Mouse (Mus musculus) CH12.LX (cell line): ENCODE results near the gene D230025D16Rik. TPM values are rescaled to one million over a fixed set of nuclear protein-coding genes. Genes with fewer than 3 reads are reported as not detected.

Source experiments
- DNase-seq: peaks from one replicate; pipeline ENCODE4 v3.0.0-alpha.2; 2013; ENCODE audit errors: extremely low read depth
- H3K27ac ChIP-seq: 2 replicates; pipeline ENCODE4 v1.5.1; 2012; ENCODE audit warnings: low read depth, mild to moderate bottlenecking, control low read depth, moderate library complexity; ENCODE audit not compliant: insufficient read depth
- H3K27me3 ChIP-seq: replicated peaks from 2 replicates; pipeline ENCODE3; 2012; ENCODE audit warnings: inconsistent platforms
- H3K36me3 ChIP-seq, 2 experiments: replicated peaks in 1 of 2; 2 replicates each; pipeline versions ENCODE3 to v1.6.1; 2012; ENCODE audit warnings: inconsistent platforms in 1 of 2, low read length in 1 of 2, mild to moderate bottlenecking in 1 of 2, mixed read lengths in 1 of 2, moderate library complexity in 1 of 2; ENCODE audit not compliant: control insufficient read depth in 1 of 2, insufficient read depth in 1 of 2
- H3K4me1 ChIP-seq, 2 experiments: 2 replicates each; pipeline ENCODE4 v1.6.1; 2012; ENCODE audit warnings: inconsistent platforms in 1 of 2, moderate library complexity in 1 of 2; ENCODE audit not compliant: insufficient read depth in 2 of 2, control insufficient read depth in 1 of 2
- H3K4me2 ChIP-seq: 2 replicates; pipeline ENCODE4 v1.6.1; 2012; ENCODE audit warnings: low read depth, mild to moderate bottlenecking, control low read depth; ENCODE audit not compliant: poor library complexity, insufficient read depth, severe bottlenecking
- H3K4me3 ChIP-seq, 3 experiments: fragments of 150-350 bp in 1 of 3; sonication (generic) in 1 of 3; replicated peaks in 1 of 3; 2 replicates each; pipeline versions ENCODE3 to v1.5.1; 2011 to 2012; ENCODE audit warnings: low read depth in 2 of 3, low read length in 2 of 3, mild to moderate bottlenecking in 2 of 3, moderate library complexity in 2 of 3, control low read depth in 1 of 3, improper control_type of control experiment in 1 of 3, inconsistent platforms in 1 of 3, mixed read lengths in 1 of 3; ENCODE audit not compliant: poor library complexity in 1 of 3
- H3K79me2 ChIP-seq: replicated peaks from 2 replicates; pipeline ENCODE4 v1.6.1; 2012; ENCODE audit warnings: mild to moderate bottlenecking, moderate library complexity; ENCODE audit not compliant: control insufficient read depth, poor library complexity, insufficient read depth, severe bottlenecking; ENCODE audit errors: extremely low read depth
- H3K9ac ChIP-seq: 2 replicates; pipeline ENCODE4 v1.6.1; 2012; ENCODE audit warnings: low read depth, mild to moderate bottlenecking, control low read depth, moderate library complexity; ENCODE audit not compliant: insufficient read depth
- H3K9me3 ChIP-seq: replicated peaks from 2 replicates; pipeline ENCODE3; 2012; ENCODE audit warnings: low read length, inconsistent platforms, mixed read lengths
- CHD1 ChIP-seq: IDR thresholded peaks from 2 replicates; pipeline ENCODE4 v1.6.1; 2012; ENCODE audit warnings: low read depth, low read length, improper control_type of control experiment, inconsistent platforms
- CTCF ChIP-seq, 2 experiments: IDR thresholded peaks in 1 of 2; conservative IDR thresholded peaks in 1 of 2; 2 replicates each; pipeline ENCODE4 v1.5.1; 2011 to 2012; ENCODE audit warnings: low read depth in 2 of 2, low read length in 2 of 2, improper control_type of control experiment in 1 of 2, inconsistent platforms in 1 of 2, mild to moderate bottlenecking in 1 of 2, moderate library complexity in 1 of 2
- E2F4 ChIP-seq: IDR thresholded peaks from 2 replicates; pipeline ENCODE4 v1.6.1; 2011; ENCODE audit warnings: low read depth, low read length, improper control_type of control experiment; ENCODE audit not compliant: insufficient replicate concordance
- EP300 ChIP-seq: IDR thresholded peaks from 2 replicates; pipeline ENCODE4 v1.6.1; 2011; ENCODE audit warnings: low read length, improper control_type of control experiment
- ETS1 ChIP-seq: conservative IDR thresholded peaks from 2 replicates; pipeline ENCODE4 v1.6.1; 2012; ENCODE audit warnings: low read depth, mild to moderate bottlenecking, inconsistent platforms, low read length, improper control_type of control experiment, moderate library complexity
- GABPA ChIP-seq: IDR thresholded peaks from 2 replicates; pipeline ENCODE4 v1.6.1; 2012; ENCODE audit warnings: low read depth, low read length, improper control_type of control experiment, inconsistent platforms; ENCODE audit not compliant: insufficient replicate concordance
- HCFC1 ChIP-seq: IDR thresholded peaks from 2 replicates; pipeline ENCODE4 v1.6.1; 2012; ENCODE audit warnings: low read depth, mild to moderate bottlenecking, inconsistent platforms, low read length, improper control_type of control experiment
- MAFK ChIP-seq: IDR thresholded peaks from 2 replicates; pipeline ENCODE4 v1.6.1; 2011; ENCODE audit warnings: low read length, improper control_type of control experiment; ENCODE audit not compliant: insufficient replicate concordance
- MAX ChIP-seq: IDR thresholded peaks from 2 replicates; pipeline ENCODE4 v1.6.1; 2011; ENCODE audit warnings: low read length, improper control_type of control experiment
- MYC ChIP-seq: IDR thresholded peaks from 2 replicates; pipeline ENCODE4 v1.6.1; 2011; ENCODE audit warnings: low read depth, mild to moderate bottlenecking, improper control_type of control experiment, low read length
- NRF1 ChIP-seq: IDR thresholded peaks from 2 replicates; pipeline ENCODE4 v1.6.1; 2014; ENCODE audit warnings: low read depth, mild to moderate bottlenecking, inconsistent platforms, low read length, improper control_type of control experiment, moderate library complexity
- PAX5 ChIP-seq: IDR thresholded peaks from 2 replicates; pipeline ENCODE4 v1.6.1; 2012; ENCODE audit warnings: low read length, inconsistent platforms, mixed read lengths
- POLR2AphosphoS2 ChIP-seq: IDR thresholded peaks from 2 replicates; pipeline ENCODE4 v1.6.1; 2011; ENCODE audit warnings: low read depth, low read length, improper control_type of control experiment
- RCOR1 ChIP-seq: conservative IDR thresholded peaks from 2 replicates; pipeline ENCODE4 v1.6.1; 2012; ENCODE audit warnings: low read depth, mild to moderate bottlenecking, inconsistent platforms, low read length, improper control_type of control experiment
- SMC3 ChIP-seq: IDR thresholded peaks from 2 replicates; pipeline ENCODE4 v1.6.1; 2011; ENCODE audit warnings: low read depth, low read length, improper control_type of control experiment
- TBP ChIP-seq: conservative IDR thresholded peaks from 2 replicates; pipeline ENCODE4 v1.6.1; 2011; ENCODE audit warnings: low read depth, low read length, improper control_type of control experiment
- TCF12 ChIP-seq: IDR thresholded peaks from 2 replicates; pipeline ENCODE4 v1.6.1; 2014; ENCODE audit warnings: low read depth, mild to moderate bottlenecking, inconsistent platforms, low read length, improper control_type of control experiment
- USF2 ChIP-seq: conservative IDR thresholded peaks from 2 replicates; pipeline ENCODE4 v1.6.1; 2011; ENCODE audit warnings: low read depth, low read length, improper control_type of control experiment
- ZC3H11A ChIP-seq: IDR thresholded peaks from 2 replicates; pipeline ENCODE4 v1.6.1; 2012; ENCODE audit warnings: low read depth, mild to moderate bottlenecking, inconsistent platforms, low read length, improper control_type of control experiment
- ZKSCAN1 ChIP-seq: IDR thresholded peaks from 2 replicates; pipeline ENCODE4 v1.6.1; 2012; ENCODE audit warnings: low read depth, inconsistent platforms, low read length, improper control_type of control experiment, borderline replicate concordance
- ZMIZ1 ChIP-seq: IDR thresholded peaks from 2 replicates; pipeline ENCODE4 v1.6.1; 2012; ENCODE audit warnings: low read depth, mild to moderate bottlenecking, inconsistent platforms, low read length, improper control_type of control experiment
- ZNF384 ChIP-seq: IDR thresholded peaks from 2 replicates; pipeline ENCODE4 v1.6.1; 2012; ENCODE audit warnings: low read depth, low read length, improper control_type of control experiment, inconsistent platforms
- dilution Hi-C: fragments of 300-500 bp; cut with MboI; formaldehyde crosslinking; loops from 2 replicates; pipeline ENCODE4 v1.14.3; 2020; ENCODE audit warnings: low sequenced_read_pairs; ENCODE audit not compliant: extremely low pct_unique_long_range_greater_than_20kb, extremely low pct_ligation_motif_present
- in situ Hi-C: fragments of 300-500 bp; cut with MboI; formaldehyde crosslinking; loops from 3 replicates; pipeline ENCODE4 v1.14.3; 2019; ENCODE audit warnings: low sequenced_read_pairs, low pct_ligation_motif_present, low pct_unique_long_range_greater_than_20kb, mixed read lengths
- polyA plus RNA-seq: library from polyadenylated mRNA; unstranded; fragments of >175 nt; gene quantifications from 2 replicates; pipeline ENCODE4 v1.2.1, GENCODE M21; 2012; ENCODE audit warnings: low read depth; ENCODE audit not compliant: insufficient read length
- total RNA-seq, 2 experiments: library from RNA; depleted of rRNA; stranded (reverse); fragments of 300-350 nt in 1 of 2; fragments of >200 nt in 1 of 2; gene quantifications; 2 replicates each; pipeline ENCODE4 v1.2.3; 2012 to 2014

Gene D230025D16Rik
- total and polyA plus RNA-seq, 3 experiments = 10.7 to 21.5 (median 14.0) TPM

DNA sequence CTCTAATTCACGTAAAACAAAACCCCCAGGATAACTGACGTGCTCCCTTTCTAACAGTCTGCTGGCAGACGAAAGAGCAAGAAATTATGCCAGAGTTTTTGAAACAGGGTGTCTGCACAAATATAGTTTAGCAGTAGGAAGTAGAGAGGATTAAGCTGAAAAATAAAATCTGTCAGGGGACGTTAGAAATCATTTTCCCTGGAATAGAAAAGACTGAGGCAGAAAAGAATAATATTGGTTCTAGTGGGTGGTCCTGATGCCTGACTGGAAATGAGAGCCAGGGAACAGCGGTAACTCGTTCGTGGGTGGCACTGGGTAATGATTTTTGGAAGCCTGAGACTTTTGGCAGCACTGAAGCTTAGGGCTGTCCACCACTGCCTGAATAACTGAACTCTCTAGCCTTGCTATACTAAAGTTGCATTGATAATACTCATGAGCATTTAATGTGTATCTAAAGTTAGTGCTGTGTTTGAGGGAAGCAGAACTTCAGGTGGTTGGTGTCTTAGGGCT is 18.1 kb upstream of the D230025D16Rik start:
- Histone ChIP-seq H3K4me3 (no peak overlapping the region), H3K27me3 (no peaks in the 10 kb centered on the region), H3K27ac (no peak overlapping the region), H3K36me3 (peaks cover 19 to 69% of the 10 kb centered on the region in 2 experiments), H3K79me2 (no peaks in the 10 kb centered on the region), H3K4me1 (no peaks in the 10 kb centered on the region), H3K9ac (no peak overlapping the region), H3K4me2 (no peak overlapping the region), H3K9me3 (no peaks in the 10 kb centered on the region)
- DNase-seq = no peak
- TF ChIP-seq MAX (no peak), HCFC1 (no peak), TBP (no peak), CTCF (conservative IDR thresholded peaks at IDR 0.05 in 1 of 2, IDR thresholded peaks at IDR 0.05 in 1 of 2; ENCODE audit: low read depth in 2 of 2, low read length in 2 of 2) (no peak), GABPA (no peak), PAX5 (no peak), ZMIZ1 (no peak), ETS1 (no peak), TCF12 (no peak), EP300 (no peak), ZKSCAN1 (no peak), ZNF384 (no peak), POLR2AphosphoS2 (no peak), CHD1 (no peak), NRF1 (no peak), ZC3H11A (no peak), E2F4 (no peak)
- in situ Hi-C loops (no loop called here), dilution Hi-C loops (no loop called here)

DNA sequence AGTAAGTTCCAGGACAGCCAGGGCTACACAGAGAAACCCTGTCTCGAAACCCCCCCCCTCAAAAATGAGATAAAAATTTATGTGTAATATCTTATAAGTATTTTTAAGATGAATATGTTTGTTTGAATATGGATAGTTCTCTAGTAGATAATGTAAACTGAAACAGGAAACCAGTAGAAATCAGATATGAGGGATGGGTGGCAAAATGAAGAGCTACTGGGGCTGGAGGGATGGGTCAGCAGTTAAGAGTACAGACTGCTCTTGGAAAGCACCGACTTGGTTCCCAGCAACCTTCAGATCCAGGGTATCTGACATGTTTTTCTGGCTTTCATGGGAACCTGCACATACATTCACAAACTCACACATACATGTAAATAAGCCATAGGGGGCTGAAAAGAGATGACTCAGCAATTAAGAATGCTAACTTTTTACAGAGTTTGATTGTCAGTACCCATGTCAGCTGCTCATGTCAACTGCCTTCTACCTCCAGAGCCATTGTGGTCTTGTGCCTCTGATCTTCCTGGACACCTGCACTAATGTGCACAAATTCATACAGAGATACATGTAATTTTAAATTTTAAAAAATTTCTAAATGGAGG is 17.2 kb upstream of the D230025D16Rik start:
- TF ChIP-seq SMC3 (no peak), MYC (no peak), EP300 (no peak), ZKSCAN1 (no peak), MAFK (peak; percentile 94), USF2 (no peak), RCOR1 (no peak)
- H3K36me3 ChIP-seq = peaks cover 18 to 64% of the 10 kb centered on the region in 2 experiments
- no peaks in the 10 kb centered on the region for H3K9me3 ChIP-seq
- dilution Hi-C loops (no loop called here), in situ Hi-C loops (no loop called here)
- no peak overlapping the region for H3K9ac ChIP-seq
- no peaks in the 10 kb centered on the region for H3K79me2 ChIP-seq
- H3K27me3 ChIP-seq = no peaks in the 10 kb centered on the region
- no peaks in the 10 kb centered on the region for H3K4me1 ChIP-seq
- no peak for DNase-seq
- no peak overlapping the region for H3K4me2 ChIP-seq
- no peak overlapping the region for H3K4me3 ChIP-seq
- H3K27ac ChIP-seq = no peak overlapping the region
